Mouse (Mus musculus) liver, postnatal 0 days (tissue): ENCODE results near the gene Rasal2.
A peak's percentile ranks its signal among the peaks of the same experiment; 100 is the strongest.

Source experiments
- CTCF ChIP-seq: sonication (generic); IDR thresholded peaks from 2 replicates; pipeline ENCODE4 v1.5.1; 2016; ENCODE audit warnings: antibody characterized with exemption, low read depth
- EP300 ChIP-seq: IDR thresholded peaks from 2 replicates; pipeline ENCODE4 v1.6.1; 2016; ENCODE audit warnings: antibody characterized with exemption, low read depth, mild to moderate bottlenecking

- TF ChIP-seq CTCF (peak; percentile 46), EP300 (no peak)
Observed at GRCm38 (mm10) chr1:157092140-157092539, 320.3 kb downstream of the Rasal2 start.
